Mouse (Mus musculus) hindbrain, embryonic 11.5 days (tissue): ENCODE results near the gene Zfp148. TPM values are rescaled to one million over a fixed set of nuclear protein-coding genes. Genes with fewer than 3 reads are reported as not detected.

Experiments
- ATAC-seq: fragments of 200-750 bp; cut with Nextera tagmentation; 2 replicates; pipeline ENCODE4 v1.8.0; 2017; ENCODE audit warnings: mild to moderate bottlenecking, moderate TSS enrichment, moderate library complexity; ENCODE audit not compliant: low FRiP score
- DNase-seq: peaks from one replicate; pipeline ENCODE4 v3.0.0-alpha.2; 2015; ENCODE audit warnings: low spot score
- H3K27ac ChIP-seq: fragments of 300-500 bp; sonication (generic); 2 replicates; pipeline ENCODE4 v1.5.1; 2014; ENCODE audit warnings: mild to moderate bottlenecking, low read depth, low read length
- H3K27me3 ChIP-seq: fragments of 300-500 bp; sonication (generic); 2 replicates; pipeline ENCODE4 v1.6.1; 2014; ENCODE audit warnings: mild to moderate bottlenecking, low read length, moderate library complexity, mixed read lengths; ENCODE audit not compliant: control insufficient read depth, insufficient read depth
- H3K36me3 ChIP-seq: fragments of 300-500 bp; sonication (generic); 2 replicates; pipeline ENCODE4 v1.6.1; 2014; ENCODE audit warnings: mild to moderate bottlenecking, low read length, moderate library complexity, mixed read lengths; ENCODE audit not compliant: control insufficient read depth, insufficient read depth
- H3K4me1 ChIP-seq: fragments of 300-500 bp; sonication (generic); replicated peaks from 2 replicates; pipeline ENCODE4 v1.6.1; 2014; ENCODE audit warnings: low read length, mixed read lengths; ENCODE audit not compliant: control insufficient read depth, insufficient read depth
- H3K4me2 ChIP-seq: fragments of 300-500 bp; sonication (generic); replicated peaks from 2 replicates; pipeline ENCODE4 v1.6.1; 2014; ENCODE audit warnings: mild to moderate bottlenecking, low read depth, low read length
- H3K4me3 ChIP-seq: fragments of 300-500 bp; sonication (generic); 2 replicates; pipeline ENCODE4 v1.5.1; 2014; ENCODE audit warnings: low read depth, low read length
- H3K9ac ChIP-seq: fragments of 300-500 bp; sonication (generic); 2 replicates; pipeline ENCODE4 v1.6.1; 2014; ENCODE audit warnings: low read depth, low read length
- H3K9me3 ChIP-seq: fragments of 300-500 bp; sonication (generic); 2 replicates; pipeline ENCODE4 v1.6.1; 2016; ENCODE audit warnings: low read length; ENCODE audit not compliant: control insufficient read depth
- WGBS: fragments of 180-500 bp; shearing (Covaris S2); extraction: QIAGEN DNeasy Blood & Tissue Kit; methylation state at CpG from one replicate; pipeline ENCODE4 v1.1.7; 2014; 5-methylcytosine and 5-hydroxymethylcytosine counted together
- polyA plus RNA-seq: library from polyadenylated mRNA; unstranded; fragments of >200 nt; fragmentation: Nextera tagmentation; extraction: Ambion mirVana; gene quantifications from 2 replicates; pipeline ENCODE4 v1.2.1, GENCODE M21; 2014

Gene Zfp148
- polyA plus RNA-seq, 1 experiment from 2014 or later = 48.8 TPM

GRCm38 (mm10) chr16:33414191-33414590 lies 33.6 kb downstream of the Zfp148 start:
- Histone ChIP-seq H3K4me3 (no peak overlapping the region), H3K4me2 (no peak overlapping the region), H3K4me1 (no peaks in the 10 kb centered on the region), H3K9me3 (no peaks in the 10 kb centered on the region), H3K9ac (no peak overlapping the region), H3K27ac (no peak overlapping the region), H3K27me3 (no peaks in the 10 kb centered on the region), H3K36me3 (no peaks in the 10 kb centered on the region)
- DNase-seq (no peak), ATAC-seq (no peak)
- 97% methylated on average over 5 of the region's 5 CpGs for WGBS

- Histone ChIP-seq H3K9me3 (no peaks in the 10 kb centered on the region), H3K4me3 (no peak overlapping the region), H3K27me3 (no peaks in the 10 kb centered on the region), H3K9ac (no peak overlapping the region), H3K4me2 (no peak overlapping the region), H3K36me3 (no peaks in the 10 kb centered on the region), H3K4me1 (no peaks in the 10 kb centered on the region), H3K27ac (no peak overlapping the region)
- ATAC-seq (no peak), DNase-seq (no peak)
- 82% methylated on average over 5 of the region's 5 CpGs for WGBS
These were observed 35.0 kb downstream of the Zfp148 start for GRCm38 (mm10) chr16:33415607-33416006.

- H3K36me3 ChIP-seq = peaks cover 2% of the 10 kb centered on the region; the same call in 1 of the 2 replicates
- H3K4me2 ChIP-seq = no peak overlapping the region
- peak; percentile 6 for DNase-seq
- H3K27me3 ChIP-seq = no peaks in the 10 kb centered on the region
- no peak overlapping the region for H3K4me3 ChIP-seq
- WGBS = 50% methylated on average over 3 of the region's 3 CpGs
- no peak overlapping the region for H3K27ac ChIP-seq
- H3K4me1 ChIP-seq = no peaks in the 10 kb centered on the region
- no peaks in the 10 kb centered on the region for H3K9me3 ChIP-seq
- no peak for ATAC-seq
- H3K9ac ChIP-seq = no peak overlapping the region
These were observed 47.7 kb downstream of the Zfp148 start for GRCm38 (mm10) chr16:33428327-33428726.

- ATAC-seq (no peak), DNase-seq (no peak)
- Histone ChIP-seq H3K9me3 (no peaks in the 10 kb centered on the region), H3K27me3 (no peaks in the 10 kb centered on the region), H3K27ac (no peak overlapping the region), H3K36me3 (no peaks in the 10 kb centered on the region), H3K4me3 (no peak overlapping the region), H3K4me2 (no peak overlapping the region), H3K9ac (no peak overlapping the region), H3K4me1 (no peaks in the 10 kb centered on the region)
- 92% methylated on average over 2 of the region's 2 CpGs for WGBS
These were observed 51.0 kb downstream of the Zfp148 start for GRCm38 (mm10) chr16:33431660-33432059.

GRCm38 (mm10) chr16:33441065-33441464 lies 60.4 kb downstream of the Zfp148 start:
- no peaks in the 10 kb centered on the region for H3K9me3 ChIP-seq
- no peak for ATAC-seq
- H3K4me1 ChIP-seq = no peaks in the 10 kb centered on the region
- H3K27me3 ChIP-seq = no peaks in the 10 kb centered on the region
- no peak overlapping the region for H3K9ac ChIP-seq
- no peak overlapping the region for H3K4me2 ChIP-seq
- 96% methylated on average over 6 of the region's 6 CpGs for whole genome bisulfite sequencing
- H3K4me3 ChIP-seq = no peak overlapping the region
- no peaks in the 10 kb centered on the region for H3K36me3 ChIP-seq
- H3K27ac ChIP-seq = no peak overlapping the region
- DNase-seq = no peak

GRCm38 (mm10) chr16:33446830-33447229 lies 66.2 kb downstream of the Zfp148 start:
- Histone ChIP-seq H3K4me1 (no peaks in the 10 kb centered on the region), H3K27ac (no peak overlapping the region), H3K4me3 (no peak overlapping the region), H3K27me3 (no peaks in the 10 kb centered on the region), H3K4me2 (no peak overlapping the region), H3K9me3 (no peaks in the 10 kb centered on the region), H3K9ac (no peak overlapping the region), H3K36me3 (no peaks in the 10 kb centered on the region)
- 0 out of 2 replicates have a peak, but pooled peaks have one; percentile 19 for ATAC-seq
- WGBS = 75% methylated on average over 5 of the region's 5 CpGs
- no peak for DNase-seq

- H3K27me3 ChIP-seq = no peaks in the 10 kb centered on the region
- ATAC-seq (no peak), DNase-seq (no peak)
- no peak overlapping the region for H3K9ac ChIP-seq
- no peaks in the 10 kb centered on the region for H3K36me3 ChIP-seq
- H3K27ac ChIP-seq = no peak overlapping the region
- WGBS = 91% methylated on average over 2 of the region's 2 CpGs
- no peak overlapping the region for H3K4me2 ChIP-seq
- H3K4me3 ChIP-seq = no peak overlapping the region
- no peaks in the 10 kb centered on the region for H3K4me1 ChIP-seq
- H3K9me3 ChIP-seq = no peaks in the 10 kb centered on the region
These were observed 73.2 kb downstream of the Zfp148 start for GRCm38 (mm10) chr16:33453826-33454225.

GRCm38 (mm10) chr16:33454306-33454705 lies 73.7 kb downstream of the Zfp148 start:
- WGBS = 77% methylated on average over 2 of the region's 2 CpGs
- no peak for ATAC-seq
- peaks cover 2% of the 10 kb centered on the region; the same call in 1 of the 2 replicates for H3K36me3 ChIP-seq

GRCm38 (mm10) chr16:33455263-33455910 lies 74.8 kb downstream of the Zfp148 start:
- Histone ChIP-seq H3K36me3 (peaks cover 2% of the 10 kb centered on the region; the same call in 1 of the 2 replicates), H3K4me2 (no peak overlapping the region), H3K27me3 (no peaks in the 10 kb centered on the region), H3K4me3 (no peak overlapping the region), H3K9me3 (no peaks in the 10 kb centered on the region), H3K9ac (no peak overlapping the region), H3K27ac (no peak overlapping the region), H3K4me1 (no peaks in the 10 kb centered on the region)
- WGBS = 87% methylated on average over 6 of the region's 6 CpGs
- no peak for DNase-seq
- no peak for ATAC-seq

More at GRCm38 (mm10) chr16:33454306-33454705, 73.7 kb downstream of the Zfp148 start:
- Histone ChIP-seq H3K4me1 (no peaks in the 10 kb centered on the region), H3K9me3 (no peaks in the 10 kb centered on the region), H3K9ac (no peak overlapping the region), H3K27ac (no peak overlapping the region), H3K4me3 (no peak overlapping the region), H3K27me3 (no peaks in the 10 kb centered on the region), H3K4me2 (no peak overlapping the region)
- no peak for DNase-seq
